Mouse (Mus musculus) lung, postnatal 36 days (tissue): ENCODE data around the gene Anks1.
A peak's percentile ranks its signal among the peaks of the same experiment; 100 is the strongest.

Experiments
- DNase-seq: peaks from one replicate; pipeline ENCODE4 v3.0.0; 2022; ENCODE audit warnings: mixed read lengths

The Anks1 gene

DNA sequence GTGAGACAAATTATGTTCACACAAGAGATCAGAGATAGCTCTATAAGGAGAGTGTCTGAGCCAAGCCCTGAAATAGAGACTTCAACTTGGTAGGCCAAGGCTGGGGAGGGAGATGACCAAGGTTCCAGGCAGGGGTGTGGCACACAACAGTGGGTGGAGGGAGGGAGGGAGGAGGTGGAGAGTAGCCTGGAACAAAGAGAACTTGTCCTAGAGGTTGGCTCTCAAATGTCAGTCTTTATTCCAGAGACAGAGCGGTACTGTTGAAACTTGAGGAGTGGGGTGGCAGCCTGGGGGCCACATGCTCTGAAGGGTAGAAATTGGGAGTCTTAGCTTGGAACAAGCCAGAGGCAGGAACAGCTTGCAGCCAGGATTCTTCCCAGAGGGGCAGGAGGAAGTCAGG, 91.7 kb downstream of the Anks1 start:
- peak; percentile 25 for DNase-seq

DNA sequence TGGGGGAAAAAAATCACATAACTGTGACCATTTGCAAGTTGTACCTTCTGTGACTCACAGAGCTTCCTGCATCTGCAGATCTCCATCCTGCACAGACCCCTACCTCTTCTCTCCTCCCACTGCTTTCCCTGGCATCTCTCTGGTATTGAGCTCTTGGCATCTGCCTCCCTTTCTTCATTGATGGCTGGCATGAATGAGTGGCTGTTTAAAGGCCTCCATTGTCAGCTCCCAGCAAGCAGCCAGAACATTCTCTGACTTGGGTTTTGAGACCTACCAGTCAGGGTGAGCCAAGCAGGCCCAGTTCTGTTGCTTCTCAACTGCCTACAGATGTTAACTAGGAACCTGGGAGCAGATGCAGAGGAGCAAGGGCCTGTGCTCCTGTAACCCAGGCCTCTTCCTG, 96.3 kb downstream of the Anks1 start:
- DNase-seq, result no peak

DNA sequence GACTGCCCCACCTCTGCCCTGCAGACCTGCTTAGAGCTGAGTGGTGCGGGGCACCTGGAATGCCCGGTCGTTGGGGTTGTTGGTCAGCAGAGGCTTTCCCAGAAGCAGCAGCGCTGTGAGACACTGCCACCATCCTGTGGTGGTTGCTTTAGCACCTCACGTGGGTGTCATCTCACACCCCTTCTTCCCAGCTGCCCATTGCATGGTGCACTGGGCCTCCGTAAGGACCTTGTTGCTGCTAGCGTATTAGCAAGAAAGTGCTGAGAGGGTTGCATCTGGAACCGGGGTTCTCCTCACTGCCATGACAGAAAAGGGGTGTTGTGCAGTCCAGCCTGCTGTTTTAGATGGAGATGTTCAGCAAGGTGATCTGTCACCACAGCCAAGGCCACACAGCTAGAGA, 97.1 kb downstream of the Anks1 start:
- no peak for DNase-seq

DNA sequence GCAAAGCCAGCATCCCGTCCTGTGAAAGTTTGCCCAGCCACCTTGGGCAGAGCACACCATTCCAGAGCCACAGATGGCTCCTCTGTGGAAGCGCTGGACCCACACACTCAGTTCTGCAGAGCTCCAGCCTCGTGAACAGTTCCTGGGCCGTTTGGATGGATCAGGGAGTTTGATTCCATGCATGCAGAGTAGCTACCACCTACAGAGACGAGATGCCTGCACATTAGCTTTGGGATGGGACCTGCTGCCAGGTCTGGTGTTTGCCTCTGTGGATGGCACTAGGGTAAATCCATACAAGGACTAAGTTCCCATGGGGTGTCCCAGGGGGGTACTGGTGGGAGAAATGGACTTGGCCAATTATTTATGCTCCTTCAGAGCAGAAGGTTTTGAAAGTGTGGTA, 97.5 kb downstream of the Anks1 start:
- DNase-seq, result no peak

DNA sequence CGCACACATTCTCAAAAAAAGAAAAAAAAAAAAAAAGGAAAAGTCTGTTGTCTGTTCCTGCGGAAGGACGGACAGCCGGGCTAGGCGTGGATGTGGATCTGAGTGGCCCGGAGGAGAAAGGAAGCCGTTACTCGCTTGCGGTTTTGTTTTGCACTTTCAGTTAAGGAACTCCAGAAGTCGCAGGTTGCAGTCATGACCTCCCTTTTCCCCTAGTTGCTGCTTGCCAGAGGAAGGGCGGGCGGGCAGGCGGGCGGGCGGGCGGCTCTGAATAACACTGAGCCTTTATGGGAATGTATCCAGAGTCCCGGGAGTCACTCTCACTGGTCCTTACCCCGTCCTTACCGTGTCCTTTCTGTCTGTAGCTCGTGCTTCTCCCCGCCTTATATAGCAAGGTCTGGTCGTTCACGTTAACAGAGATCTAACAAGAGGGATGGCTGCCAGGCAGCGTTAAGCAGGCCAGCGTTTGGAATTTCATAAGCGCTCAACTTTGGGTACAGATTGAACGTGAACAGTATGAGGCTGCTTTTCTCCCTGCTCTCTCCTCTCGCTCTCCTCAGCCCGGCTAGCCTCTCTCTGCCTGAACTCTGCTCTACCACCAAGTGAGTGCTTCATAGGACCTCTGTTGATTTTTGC, 98.2 kb downstream of the Anks1 start:
- peak; percentile 86 for DNase-seq

DNA sequence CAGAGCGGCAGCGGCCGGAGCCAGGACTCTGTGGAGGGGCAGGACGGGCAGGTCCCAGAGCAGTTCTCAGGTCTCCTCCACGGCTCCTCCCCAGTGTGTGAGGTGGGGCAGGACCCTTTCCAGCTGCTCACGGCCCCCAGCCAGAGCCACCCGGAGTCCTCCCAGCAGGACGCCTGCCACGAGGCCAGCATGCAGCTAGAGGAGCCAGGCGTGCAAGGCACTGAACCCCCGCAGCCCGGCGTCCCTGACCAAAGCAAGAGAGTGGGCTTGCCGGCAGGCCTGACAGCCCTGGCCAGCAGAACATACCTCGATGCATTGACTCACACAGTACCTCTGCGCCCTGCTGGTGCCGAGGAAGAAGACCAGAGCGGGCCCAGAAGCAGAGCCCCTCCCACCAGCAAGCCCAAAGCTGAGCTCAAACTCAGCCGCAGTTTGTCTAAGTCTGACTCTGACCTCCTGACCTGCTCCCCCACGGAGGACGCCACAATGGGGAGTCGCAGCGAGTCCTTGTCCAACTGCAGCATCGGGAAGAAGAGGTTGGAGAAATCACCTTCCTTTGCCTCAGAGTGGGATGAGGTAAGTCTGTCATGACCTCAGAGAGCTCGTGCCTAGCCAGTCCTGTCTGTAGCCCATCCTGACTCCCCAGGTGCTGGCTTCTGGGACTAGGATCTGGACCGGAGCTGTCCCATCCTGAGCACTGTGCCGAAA, 98.9 kb downstream of the Anks1 start:
- DNase-seq, result peak; percentile 48

DNA sequence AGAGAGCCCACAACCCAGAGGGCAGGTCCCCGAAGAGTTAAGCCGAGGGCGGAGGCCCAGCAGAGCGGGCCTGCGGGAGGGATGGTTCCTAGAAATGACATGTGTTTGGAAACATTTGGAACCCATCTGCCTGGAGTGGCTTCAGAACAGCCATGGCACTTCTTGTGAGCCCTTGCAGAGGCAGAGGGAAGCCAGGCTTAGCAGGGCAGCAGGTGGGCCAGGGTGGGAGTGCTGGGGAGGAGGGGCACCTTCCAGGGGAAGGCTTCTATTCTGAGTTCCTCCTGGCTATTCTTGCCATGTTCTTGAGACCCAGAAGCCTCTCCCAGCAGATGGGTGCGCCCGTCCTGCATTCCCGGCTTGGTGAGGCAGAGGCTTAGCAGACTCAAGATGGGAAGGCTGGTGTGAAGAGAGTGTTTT, 99.5 kb downstream of the Anks1 start:
- DNase-seq, result peak; percentile 30

DNA sequence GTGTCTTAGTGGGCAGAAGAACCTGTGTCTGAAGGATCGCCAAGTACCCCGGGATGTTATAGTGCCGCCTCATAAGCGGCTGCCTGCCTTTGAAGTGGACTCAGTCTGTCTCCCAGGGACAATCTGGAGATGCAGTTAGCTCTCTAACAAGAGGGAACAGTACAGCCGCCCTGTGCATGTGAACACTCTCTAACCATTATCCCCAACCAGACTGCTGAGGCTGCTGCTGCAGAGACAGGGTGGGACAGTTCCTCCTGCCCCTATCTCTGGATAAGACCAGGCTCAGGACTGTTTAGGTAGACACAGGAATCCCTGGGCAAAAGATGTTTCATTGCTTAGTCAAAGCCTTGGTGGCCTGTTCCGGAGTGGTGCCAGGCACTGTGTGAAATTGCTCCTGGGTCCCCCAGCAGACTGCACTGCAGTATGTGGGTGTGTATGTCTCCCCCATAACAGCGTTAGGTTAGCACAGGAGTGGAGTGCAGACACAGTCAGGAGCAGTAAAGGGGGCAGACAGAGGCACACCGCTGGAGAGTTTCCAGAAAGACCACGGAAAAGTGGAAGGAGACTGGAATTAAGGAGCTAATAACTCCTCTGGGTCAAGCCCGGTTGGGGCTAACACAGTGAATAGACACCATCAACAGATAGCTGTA, 100.1 kb downstream of the Anks1 start:
- DNase-seq, result no peak

DNA sequence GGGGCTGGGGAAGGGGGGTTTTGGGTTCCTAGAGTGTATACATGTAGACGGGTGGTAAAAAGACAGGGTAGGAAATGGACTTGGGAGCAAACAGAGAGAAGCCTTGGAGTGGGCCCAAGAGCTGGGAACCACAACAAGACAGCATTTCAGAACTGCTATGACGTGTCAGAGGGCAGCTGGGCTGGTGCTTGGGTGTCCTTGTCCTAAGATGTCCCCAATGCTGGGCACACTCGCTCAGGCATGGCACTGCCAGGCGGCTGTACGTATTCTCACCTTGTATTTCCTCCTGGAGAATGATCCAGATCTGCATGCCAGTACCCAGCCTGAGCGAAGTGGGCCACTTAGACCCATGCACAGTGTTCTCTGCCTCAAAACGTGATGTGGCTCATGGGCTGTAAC, 100.6 kb downstream of the Anks1 start:
- peak; percentile 51 for DNase-seq

DNA sequence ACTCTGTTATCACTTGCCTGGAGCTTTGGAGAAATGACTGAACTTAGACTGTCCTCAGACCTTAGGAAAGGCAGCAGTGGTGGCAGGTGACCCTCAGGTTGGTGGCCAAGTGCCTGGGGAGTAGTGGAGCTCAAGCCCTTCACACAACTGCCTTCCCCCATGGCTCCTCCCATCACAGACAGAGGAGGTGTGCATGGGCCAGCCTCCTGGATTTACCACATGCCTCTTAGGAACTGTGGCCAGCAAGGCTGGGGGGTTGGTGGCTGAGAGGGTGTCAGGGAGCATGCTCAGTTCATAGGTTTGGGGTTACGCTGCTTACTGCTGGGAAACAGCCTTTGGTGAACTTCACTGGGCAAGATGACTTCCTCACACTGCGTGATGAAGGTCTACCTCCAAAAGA, 101.8 kb downstream of the Anks1 start:
- peak; percentile 30 for DNase-seq

DNA sequence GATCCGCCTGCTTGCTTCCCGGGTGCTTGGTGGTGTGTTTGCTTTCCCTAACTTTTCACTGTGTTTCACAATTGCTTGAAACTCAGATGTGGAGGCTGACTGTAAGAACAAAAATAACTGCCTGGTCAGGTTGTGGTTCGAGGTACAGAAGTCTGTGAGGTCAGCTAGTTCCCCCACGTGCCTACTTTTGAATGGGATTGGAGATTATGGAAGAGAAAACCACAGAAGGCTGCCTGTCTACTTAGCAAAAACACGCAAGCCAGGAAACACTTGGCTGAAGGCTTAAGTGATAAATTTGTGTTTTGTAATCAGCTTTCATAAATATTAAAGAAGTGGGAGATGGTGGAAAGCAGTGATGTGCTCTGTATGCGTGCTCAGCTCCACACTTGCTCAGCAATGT, 103.7 kb downstream of the Anks1 start:
- peak; percentile 33 for DNase-seq

DNA sequence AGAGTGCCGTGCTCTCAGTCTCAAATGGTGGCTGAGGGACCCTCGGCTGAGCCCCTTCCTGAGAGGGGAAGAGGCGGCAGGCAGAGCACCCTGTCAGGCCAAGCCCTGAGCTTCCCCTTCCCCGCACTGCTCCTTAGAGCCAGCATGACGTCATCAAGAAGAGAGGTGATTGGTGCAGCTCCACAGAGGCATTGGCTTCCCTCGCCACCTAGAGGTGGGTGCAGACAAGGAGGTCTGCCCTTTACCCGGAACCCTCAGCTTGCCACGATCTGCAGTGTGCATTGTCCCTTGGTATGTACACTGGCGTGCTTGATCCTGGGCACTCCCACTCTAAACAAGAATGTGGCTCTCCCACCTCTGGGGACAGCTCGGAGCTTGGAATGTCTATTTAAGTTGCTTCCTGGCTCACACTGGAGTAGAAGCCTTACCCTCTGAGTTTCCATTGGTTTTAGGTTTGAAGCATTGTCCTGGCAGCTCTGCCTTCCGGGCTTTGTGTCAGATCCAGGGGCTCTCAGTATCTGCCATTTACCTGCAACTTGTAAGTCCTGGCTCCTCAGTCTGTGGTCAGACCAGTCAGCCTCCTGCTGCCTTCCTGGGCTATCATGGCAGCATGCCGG, 104.3 kb downstream of the Anks1 start:
- DNase-seq, result peak; percentile 91

DNA sequence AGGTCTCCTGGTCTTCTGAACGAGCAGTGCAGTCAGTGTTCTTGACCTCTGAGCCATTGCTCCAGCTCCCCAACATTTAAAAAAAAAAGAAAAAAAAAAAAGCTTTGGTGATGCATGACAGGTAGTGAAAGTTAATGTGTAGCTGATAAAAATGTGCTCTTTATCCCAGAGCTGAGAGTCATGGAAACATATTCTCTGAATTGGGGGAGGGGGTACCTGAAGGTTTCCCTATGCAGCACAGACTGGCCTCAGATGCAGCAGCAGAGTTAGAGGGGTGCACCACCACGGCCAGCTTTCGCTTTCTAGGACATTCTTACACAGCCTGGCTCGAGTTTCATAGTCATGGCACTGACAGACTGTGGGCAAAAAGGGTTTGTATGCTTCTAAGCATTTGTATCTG, 105.3 kb downstream of the Anks1 start:
- DNase-seq, result no peak

DNA sequence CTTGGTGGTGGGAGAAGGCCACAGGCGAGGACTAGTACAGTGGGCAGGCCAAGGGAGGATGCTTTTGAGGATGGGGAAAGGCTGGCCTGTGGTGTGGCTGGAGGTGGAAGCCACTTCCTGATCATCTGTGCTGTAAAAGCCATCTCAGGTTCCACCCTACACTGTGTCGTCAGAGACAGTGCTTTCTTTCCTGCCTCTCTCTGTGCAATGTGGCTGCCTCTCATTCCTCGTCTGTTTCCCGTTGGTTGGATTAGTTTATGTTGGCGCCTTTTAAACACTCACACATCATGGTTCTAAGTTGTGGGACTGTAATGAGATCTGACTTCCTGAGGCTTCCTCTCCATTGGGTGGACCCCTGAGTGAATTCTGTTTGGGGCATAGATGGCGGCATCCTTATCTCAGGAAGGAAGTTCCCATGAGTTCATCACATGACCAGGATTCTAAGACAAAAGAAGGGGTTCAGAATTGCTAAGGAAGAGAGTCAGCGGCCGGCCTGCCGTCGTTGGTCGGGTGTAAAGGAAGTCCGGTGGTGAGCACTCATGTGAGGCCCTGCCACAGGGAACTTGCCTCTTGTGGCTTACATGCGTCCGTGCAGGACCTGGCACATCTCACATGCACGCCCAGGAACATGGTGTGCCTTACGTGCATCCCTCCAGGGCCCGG, 106.1 kb downstream of the Anks1 start:
- peak; percentile 86 for DNase-seq

DNA sequence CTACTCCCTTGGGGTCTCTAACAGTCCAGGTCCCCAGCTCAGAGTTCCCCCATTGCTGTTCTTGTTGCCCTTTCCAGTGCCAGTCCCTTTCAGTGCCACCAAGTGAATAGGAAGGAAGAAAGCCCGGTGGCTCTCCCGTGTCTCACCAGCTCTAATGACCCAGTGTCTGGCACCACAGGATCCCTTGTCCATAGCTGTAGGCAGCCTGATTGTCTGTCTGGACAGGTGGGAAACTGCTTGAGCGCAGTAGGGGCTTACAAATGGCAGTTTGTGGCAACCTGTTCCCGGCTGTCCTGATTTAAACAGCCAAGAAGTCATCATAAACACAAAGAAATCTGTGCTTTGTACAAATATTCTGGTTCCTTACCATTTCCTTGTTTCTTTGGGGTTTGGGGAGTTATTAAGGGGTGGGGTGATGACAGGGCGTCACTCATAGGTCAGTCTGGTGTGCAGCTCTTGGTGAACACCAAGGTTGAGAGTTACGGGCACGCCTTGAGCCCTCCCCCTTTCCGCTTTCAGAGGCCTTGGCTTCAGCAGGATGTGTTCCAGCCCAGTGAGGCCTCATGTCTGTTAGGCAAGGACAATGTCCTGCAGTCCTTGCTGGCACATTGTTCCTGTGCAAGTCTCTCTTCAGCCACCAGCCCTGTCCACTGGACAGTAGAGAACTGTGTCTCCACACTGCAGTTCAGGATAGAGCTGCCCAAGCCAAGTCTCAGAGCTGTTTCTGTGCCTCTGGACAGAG, 107.1 kb downstream of the Anks1 start:
- peak; percentile 85 for DNase-seq

DNA sequence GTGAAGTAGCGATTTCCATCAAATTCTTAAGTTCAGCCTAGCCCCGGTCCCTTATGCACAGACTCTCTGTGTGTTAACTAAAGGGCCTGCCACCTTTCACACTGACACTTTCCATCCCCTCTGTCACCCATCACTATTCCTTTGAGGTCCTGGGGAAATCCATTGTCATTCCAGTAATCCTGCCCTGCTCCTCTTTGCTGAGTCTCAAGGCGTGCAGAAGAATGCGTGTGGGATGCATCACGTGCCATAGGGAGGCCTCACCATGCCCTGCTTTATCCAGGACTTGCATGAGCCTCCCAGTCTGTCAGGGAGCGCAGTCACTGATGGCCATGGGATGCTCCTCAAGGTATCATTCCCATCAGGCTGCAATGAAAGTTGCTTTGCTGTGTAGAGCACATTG, 109.2 kb downstream of the Anks1 start:
- DNase-seq, result no peak

DNA sequence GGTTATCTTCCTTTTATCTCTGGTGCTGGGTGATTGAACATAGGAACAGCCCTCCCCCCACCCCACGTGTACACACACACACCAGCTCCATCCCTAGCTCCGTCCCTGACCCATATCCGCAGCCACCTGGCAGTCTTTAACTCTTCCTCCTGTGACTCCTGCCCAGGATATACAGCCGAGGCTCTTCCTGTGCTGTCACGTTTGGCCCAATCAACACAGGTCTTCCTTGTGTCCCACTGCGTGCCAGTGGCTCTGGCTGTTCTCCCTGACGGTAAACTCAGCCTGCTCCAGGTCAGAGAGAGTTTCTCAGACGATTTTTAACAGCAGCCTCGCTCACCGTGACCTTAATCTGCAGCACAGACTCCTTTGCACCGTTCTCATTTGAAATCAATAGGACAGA, 109.7 kb downstream of the Anks1 start:
- no peak for DNase-seq

DNA sequence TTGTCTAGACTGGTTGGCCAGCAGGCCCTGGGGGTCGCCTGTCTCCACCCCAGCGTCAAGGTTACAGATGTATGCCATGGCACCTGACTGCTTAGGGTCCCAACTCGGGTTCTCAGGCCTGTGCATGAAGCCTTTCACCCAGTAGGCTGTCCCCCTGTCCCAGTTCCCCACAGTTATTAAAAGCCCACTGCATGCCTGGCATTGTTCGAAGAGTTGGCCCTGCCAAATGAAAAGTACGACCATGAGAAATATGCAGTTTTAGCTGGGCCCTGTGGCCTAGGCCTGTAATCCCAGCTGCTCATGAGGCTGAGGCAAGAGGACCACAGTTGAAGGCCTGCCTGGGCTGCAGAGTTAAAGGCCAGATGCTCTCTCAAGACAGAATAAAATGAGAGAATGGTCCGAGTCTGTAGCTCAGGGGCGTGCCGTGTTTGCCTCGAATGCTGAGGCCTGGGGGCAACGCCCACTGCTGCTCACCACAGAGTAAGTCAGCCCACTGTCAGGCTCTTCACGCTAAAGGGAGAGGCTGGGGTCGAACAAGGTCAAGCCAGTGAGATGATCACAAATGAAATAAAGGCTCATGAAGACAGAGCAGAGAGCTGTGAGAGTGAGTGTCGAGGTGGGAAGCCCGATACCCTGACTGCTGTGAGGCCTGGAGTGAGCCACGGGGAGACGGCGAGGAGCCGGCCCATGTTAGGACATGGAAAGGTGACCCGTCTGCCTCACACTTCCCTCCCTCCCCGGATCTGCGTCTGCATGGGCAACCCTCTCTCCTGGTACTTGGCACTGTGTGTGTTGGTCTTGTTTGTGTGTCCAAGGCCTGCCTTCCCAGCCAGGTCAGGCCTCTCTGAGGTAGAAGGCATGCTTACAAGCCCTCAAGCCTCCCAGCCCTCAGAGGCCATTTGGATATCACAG, 110.9 kb downstream of the Anks1 start:
- no peak for DNase-seq

DNA sequence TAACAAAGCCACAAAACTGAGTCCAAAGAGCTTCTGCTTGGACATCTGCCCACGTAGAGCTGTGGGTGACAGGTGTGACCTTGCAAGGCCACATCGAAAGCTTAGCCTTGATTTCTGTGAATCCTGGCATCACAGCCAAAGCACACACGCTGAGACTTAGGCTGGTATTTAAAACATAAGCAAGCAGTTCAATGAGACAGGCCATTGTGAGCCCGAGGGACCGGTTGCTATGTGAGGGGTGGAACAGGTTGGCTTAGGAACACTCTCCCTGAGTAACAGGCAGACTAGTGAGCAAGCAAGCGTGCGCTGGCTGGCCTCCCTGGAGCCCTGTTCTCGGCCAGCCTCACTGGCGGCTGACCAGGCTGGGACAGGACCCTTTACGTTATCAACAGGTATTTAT, 112.8 kb downstream of the Anks1 start:
- DNase-seq, result no peak

DNA sequence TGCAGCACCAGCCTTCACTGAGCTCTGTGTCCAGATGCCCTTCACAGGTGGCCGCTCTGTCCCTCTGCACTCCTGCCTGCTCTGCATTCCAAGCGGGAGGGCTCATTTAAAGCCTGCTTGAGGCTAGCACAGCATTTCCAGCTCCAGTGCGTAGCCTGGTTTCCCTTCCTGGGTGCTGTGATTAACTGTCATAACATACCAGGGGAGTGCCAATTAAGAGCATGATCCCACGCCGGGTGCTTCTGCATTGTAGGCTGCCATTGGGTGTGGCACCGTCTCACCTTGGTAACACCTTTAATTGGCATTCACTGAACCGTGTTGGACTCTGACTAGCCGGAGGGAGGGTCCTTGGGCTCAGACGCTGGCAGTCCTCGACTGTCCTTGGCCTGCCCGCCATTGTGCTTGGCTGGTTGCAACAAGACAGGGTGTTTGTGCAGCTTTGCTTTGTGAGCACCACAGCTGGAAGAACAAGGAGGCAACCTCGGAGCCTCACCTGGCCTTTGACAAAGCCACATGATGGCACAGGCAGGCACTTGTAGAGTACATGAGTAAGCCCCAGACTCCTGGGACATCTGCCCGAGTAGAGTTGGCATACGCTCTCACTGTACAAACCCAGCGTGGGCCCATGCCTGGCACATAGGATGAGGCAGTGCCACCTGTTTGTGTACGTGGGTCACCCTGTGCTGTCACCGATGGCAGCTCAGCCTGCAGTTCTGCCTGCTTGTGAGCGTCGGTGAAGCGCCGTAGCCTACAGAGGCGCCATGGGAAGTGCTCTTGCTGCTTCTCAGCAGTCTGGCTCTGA, 113.9 kb downstream of the Anks1 start:
- no peak for DNase-seq

DNA sequence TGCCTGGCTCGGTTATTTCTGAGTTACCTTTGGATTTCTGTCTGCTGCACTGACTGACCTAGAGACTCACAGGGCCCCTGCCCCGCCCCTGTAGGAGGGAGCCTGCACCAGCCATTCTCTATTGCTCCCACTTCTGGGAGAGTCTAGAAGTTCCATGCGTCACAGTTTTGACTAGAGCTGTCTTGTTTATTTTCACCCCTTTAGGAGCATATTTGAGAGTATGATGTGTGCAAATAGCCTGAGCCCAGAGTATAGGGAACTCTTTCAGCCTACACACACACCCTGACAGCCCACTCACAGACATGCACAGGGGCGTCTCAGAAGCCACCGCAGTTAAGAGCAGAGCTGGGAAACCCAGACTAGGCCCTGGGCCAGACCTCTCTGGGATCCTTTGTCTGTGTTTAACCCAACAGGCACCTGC, 116.4 kb downstream of the Anks1 start:
- DNase-seq, result peak; percentile 78
